Mouse (Mus musculus): ENCODE results near the gene Rnf169.

GRCm38 (mm10) chr7:99911038-99911437, 69.2 kb downstream of the Rnf169 start:
- TF ChIP-seq EP300 (IDR thresholded peaks at IDR 0.05; ENCODE audit: low read depth) (no peak), CTCF (IDR thresholded peaks at IDR 0.05; ENCODE audit: low read depth) (no peak)

All from liver, postnatal 0 days (tissue).